Mouse (Mus musculus) heart, embryonic 10.5 days (tissue): ENCODE data around the gene Papln. TPM values are rescaled to one million over a fixed set of nuclear protein-coding genes. Genes with fewer than 3 reads are reported as not detected.

ENCODE experiments used
- DNase-seq: peaks from one replicate; pipeline ENCODE4 v3.0.0-alpha.2; 2017; ENCODE audit warnings: low spot score
- H3K27ac ChIP-seq: fragments of 300-500 bp; sonication (generic); 2 replicates; pipeline ENCODE4 v1.5.1; 2016; ENCODE audit warnings: mild to moderate bottlenecking
- H3K27me3 ChIP-seq: fragments of 300-500 bp; sonication (generic); 2 replicates; pipeline ENCODE4 v1.6.1; 2016; ENCODE audit warnings: mild to moderate bottlenecking; ENCODE audit not compliant: poor library complexity, insufficient read depth, severe bottlenecking
- H3K36me3 ChIP-seq: fragments of 300-500 bp; sonication (generic); 2 replicates; pipeline ENCODE4 v1.6.1; 2016; ENCODE audit warnings: mild to moderate bottlenecking, moderate library complexity
- H3K4me1 ChIP-seq: fragments of 300-500 bp; sonication (generic); 2 replicates; pipeline ENCODE4 v1.6.1; 2016; ENCODE audit warnings: mild to moderate bottlenecking
- H3K4me3 ChIP-seq: fragments of 300-500 bp; sonication (generic); 2 replicates; pipeline ENCODE4 v1.5.1; 2016; ENCODE audit warnings: mild to moderate bottlenecking, moderate library complexity
- H3K9me3 ChIP-seq: fragments of 300-500 bp; sonication (generic); 2 replicates; pipeline ENCODE4 v1.6.1; 2016; ENCODE audit warnings: mild to moderate bottlenecking, moderate library complexity
- WGBS: fragments of 180-500 bp; shearing (Covaris S2); methylation state at CpG from one replicate; pipeline ENCODE4 v1.1.7; 2016; 5-methylcytosine and 5-hydroxymethylcytosine counted together
- polyA plus RNA-seq: library from polyadenylated mRNA; unstranded; fragments of >200 nt; fragmentation: Nextera tagmentation; extraction: Ambion mirVana; gene quantifications from 2 replicates; pipeline ENCODE4 v1.2.1, GENCODE M21; 2016

Papln gene
- polyA plus RNA-seq, 1 experiment from 2014 or later = 0.38 TPM

DNA sequence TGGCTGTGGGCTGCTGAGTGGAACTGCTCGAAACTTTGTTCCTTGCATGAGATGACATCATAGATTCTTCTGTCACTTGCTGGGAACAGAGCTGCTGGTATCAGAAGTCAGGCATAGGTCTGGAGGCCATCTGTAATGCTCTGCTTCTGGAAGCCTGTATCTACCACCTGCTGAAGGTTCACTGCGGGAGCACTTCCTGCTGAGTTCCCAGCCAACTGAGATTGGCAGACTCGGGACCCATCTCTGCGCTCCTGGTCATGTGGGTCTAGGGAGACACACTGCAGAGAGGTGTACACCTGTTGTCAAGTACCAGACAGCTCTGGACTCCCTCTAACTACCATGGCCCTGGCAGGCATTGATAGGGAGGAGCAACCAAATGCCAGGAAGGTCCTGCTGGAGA lies 20.6 kb upstream of the Papln start:
- Histone ChIP-seq H3K27ac (no peak overlapping the region), H3K4me1 (peaks cover 14% of the 10 kb centered on the region; the same call in 1 of the 2 replicates), H3K9me3 (no peaks in the 10 kb centered on the region), H3K36me3 (0 out of 2 replicates have a peak, but pooled peaks cover 3% of the 10 kb centered on the region), H3K27me3 (no peaks in the 10 kb centered on the region), H3K4me3 (no peak overlapping the region)
- 56% methylated on average over 4 of the region's 4 CpGs for WGBS
- DNase-seq = no peak

DNA sequence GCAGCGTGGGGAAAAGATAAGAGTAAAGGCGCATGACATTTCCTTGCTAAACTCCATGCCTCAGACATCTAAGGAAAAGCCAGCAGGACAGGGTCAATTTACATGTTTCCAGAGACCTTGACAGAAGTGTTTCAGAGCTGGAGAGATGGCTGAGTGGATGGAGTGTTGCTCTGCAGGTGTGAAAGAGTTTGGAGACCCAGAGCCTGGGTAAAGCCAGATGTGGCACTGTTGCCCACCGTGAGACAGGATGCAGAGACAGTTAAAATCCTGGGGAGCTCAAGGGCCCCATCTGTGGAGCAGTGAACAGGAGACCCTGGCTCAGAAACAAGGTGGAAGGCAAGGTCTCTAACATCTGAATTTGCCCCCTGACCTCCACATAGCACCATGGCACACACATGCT lies 19.7 kb upstream of the Papln start:
- no peaks in the 10 kb centered on the region for H3K27me3 ChIP-seq
- WGBS = 61% methylated on average over 3 of the region's 3 CpGs
- H3K4me3 ChIP-seq = no peak overlapping the region
- no peak overlapping the region for H3K27ac ChIP-seq
- no peaks in the 10 kb centered on the region for H3K9me3 ChIP-seq
- DNase-seq = no peak
- peaks cover 13% of the 10 kb centered on the region; the same call in 1 of the 2 replicates for H3K4me1 ChIP-seq
- H3K36me3 ChIP-seq = no peaks in the 10 kb centered on the region

DNA sequence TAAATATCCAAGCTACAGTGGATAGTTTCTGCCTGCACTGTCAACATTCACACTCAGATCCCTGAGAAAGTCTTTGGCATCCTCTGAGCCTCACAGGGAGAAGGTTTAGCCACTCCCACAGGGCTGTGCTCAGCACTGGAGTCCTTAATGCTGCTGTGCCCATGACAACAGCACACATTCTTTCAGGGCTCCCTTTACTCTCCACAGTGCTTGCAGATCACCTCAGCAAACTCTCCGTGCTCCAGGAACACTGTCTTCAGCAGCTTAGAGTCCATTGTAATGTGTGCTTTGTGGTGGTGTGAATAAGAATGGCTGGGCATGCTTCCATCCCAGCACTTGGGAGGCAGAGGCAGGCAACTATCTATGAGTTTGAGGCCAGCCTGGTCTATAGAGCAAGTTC lies 14.2 kb upstream of the Papln start:
- Histone ChIP-seq H3K4me3 (no peak overlapping the region), H3K36me3 (no peaks in the 10 kb centered on the region), H3K27me3 (no peaks in the 10 kb centered on the region), H3K4me1 (peaks cover 7% of the 10 kb centered on the region), H3K27ac (no peak overlapping the region), H3K9me3 (no peaks in the 10 kb centered on the region)
- 67% methylated on average over 1 of the region's 1 CpGs for WGBS
- no peak for DNase-seq

DNA sequence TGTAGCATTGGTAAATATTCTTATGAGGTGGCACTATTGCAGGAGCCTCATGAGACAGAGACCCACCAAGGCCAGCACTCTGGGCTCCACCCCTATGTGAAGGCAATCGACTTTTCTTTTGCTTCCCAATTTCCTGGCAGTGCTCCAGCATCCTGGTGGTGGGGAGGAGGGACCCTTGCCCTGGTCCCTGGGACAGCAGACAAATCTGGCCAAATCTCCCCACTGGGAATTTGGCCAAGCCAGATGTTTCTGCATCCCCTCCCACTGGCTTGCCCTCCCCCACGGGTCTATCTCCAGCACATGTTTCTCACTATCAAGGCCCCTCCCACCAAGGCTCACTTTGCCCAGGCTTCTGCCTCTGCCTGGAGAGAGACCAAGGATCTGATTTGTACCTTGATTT lies 10.9 kb upstream of the Papln start:
- 31% methylated on average over 2 of the region's 2 CpGs for WGBS
- no peaks in the 10 kb centered on the region for H3K27me3 ChIP-seq
- no peak overlapping the region for H3K27ac ChIP-seq
- no peaks in the 10 kb centered on the region for H3K9me3 ChIP-seq
- no peaks in the 10 kb centered on the region for H3K36me3 ChIP-seq
- no peak overlapping the region for H3K4me3 ChIP-seq
- DNase-seq = no peak
- peaks cover 7% of the 10 kb centered on the region for H3K4me1 ChIP-seq

DNA sequence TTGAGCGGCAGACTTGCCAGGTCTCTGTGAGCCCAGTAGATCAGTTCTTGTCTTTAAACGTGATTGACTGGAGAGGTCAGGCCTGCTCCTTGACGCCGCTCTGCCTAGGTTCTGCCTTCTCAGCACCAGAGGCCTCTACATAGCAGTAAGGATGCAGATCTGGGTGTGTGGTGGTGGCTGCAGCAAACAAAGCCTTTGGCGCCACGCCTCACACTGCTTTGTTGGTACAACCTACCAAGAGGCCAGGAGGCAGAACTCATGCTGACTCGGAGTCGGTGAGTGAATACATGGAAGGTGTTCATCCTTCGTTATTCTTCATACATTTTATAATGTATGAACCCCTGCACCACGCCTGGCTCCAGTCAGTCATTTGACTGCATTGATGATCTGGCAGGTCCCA lies 4.7 kb upstream of the Papln start:
- Histone ChIP-seq H3K4me3 (no peak overlapping the region), H3K27ac (no peak overlapping the region), H3K9me3 (no peaks in the 10 kb centered on the region), H3K27me3 (peaks cover 8% of the 10 kb centered on the region; the same call in 1 of the 2 replicates), H3K36me3 (no peaks in the 10 kb centered on the region), H3K4me1 (peaks cover 20% of the 10 kb centered on the region)
- WGBS = 77% methylated on average over 10 of the region's 10 CpGs
- DNase-seq = no peak

DNA sequence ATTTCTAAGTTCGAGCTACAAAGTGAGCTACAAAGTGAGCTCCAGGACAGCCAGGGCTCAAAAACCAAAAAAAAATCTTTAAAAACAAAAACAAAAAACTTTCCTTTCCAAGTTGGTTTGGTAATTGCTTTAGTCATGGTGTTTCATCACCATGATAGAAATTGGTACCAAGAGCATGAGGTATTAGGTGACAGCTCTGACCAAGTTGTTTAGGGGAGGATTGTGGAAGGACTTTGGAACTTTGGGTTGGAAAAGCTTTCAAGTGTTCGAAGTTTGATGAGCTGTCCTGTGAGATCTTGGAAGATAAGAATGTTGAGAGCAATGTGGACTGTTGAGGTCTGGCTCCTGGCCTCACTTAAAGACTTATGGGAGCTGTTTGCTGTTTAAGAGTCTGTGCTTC lies 3.2 kb upstream of the Papln start:
- Histone ChIP-seq H3K4me1 (peaks cover 34% of the 10 kb centered on the region), H3K4me3 (no peak overlapping the region), H3K9me3 (no peaks in the 10 kb centered on the region), H3K27ac (no peak overlapping the region), H3K27me3 (peaks cover 12% of the 10 kb centered on the region; the same call in 1 of the 2 replicates), H3K36me3 (no peaks in the 10 kb centered on the region)
- DNase-seq = no peak
- 79% methylated on average over 2 of the region's 2 CpGs for WGBS

DNA sequence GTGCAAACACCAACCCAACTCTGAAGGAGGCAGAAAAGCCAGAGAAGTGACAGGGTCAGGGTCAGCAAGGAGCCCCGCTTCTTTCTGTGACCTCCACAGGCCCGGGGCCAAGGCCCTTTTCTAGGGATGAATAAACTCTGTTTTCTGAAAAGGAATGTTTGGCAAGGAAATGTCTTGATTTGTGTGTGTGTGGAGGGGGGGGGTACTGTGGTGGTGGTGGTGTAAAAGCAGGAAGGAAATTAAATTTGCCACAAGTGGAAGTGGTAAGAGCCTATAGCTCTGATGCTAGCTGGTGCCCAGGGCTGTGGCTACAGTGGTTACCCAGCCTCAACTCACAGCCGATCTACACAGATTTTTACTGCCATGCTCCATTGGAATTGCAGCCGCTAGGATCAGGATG lies 728 bp upstream of the Papln start:
- H3K27ac ChIP-seq = no peak overlapping the region
- H3K4me1 ChIP-seq = peaks cover 41% of the 10 kb centered on the region
- no peak for DNase-seq
- no peaks in the 10 kb centered on the region for H3K36me3 ChIP-seq
- no peaks in the 10 kb centered on the region for H3K9me3 ChIP-seq
- 42% methylated on average over 4 of the region's 4 CpGs for WGBS
- H3K4me3 ChIP-seq = no peak overlapping the region
- peaks cover 18% of the 10 kb centered on the region; the same call in 1 of the 2 replicates for H3K27me3 ChIP-seq

DNA sequence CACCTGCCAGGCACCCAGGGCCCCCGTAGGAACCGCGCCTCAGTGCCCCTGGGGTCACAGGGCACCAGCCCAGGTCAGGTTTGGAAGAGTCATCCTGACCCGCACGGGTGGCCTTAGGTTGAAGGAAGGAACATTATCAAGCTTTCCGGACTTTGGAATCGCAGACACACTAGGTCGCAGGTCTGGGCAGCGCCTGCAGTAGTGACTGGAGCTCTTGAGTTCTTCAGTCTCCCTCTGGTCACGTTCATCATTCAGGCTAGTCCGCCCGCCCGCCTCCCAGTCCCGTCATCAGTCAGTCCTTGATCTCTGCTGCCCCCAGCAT lies 571 bp downstream of the Papln start:
- DNase-seq = peak; percentile 73
- Histone ChIP-seq H3K4me3 (peak overlapping the region; percentile 58), H3K36me3 (no peaks in the 10 kb centered on the region), H3K9me3 (no peaks in the 10 kb centered on the region), H3K27ac (peak overlapping the region; percentile 75), H3K27me3 (peaks cover 22% of the 10 kb centered on the region; the same call in 1 of the 2 replicates), H3K4me1 (peaks cover 45% of the 10 kb centered on the region)
- 4% methylated on average over 14 of the region's 14 CpGs for WGBS

DNA sequence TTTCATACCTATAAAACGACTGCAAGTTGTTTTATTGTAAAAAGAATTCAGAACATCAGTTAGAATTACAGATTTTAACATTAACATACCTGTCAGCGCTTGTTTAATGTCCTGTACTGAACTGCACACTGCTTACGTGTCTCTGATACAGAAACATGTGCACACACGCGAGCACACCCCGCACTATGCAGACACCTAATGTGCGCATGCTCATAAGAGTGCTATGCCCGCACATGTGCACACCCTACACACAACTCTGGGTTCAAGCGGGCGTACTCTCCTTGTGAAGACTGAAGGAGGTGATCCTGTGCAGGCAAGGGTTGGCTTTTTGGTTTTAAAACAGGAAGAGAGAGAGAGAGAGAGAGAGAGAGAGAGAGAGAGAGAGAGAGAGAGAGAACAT lies 1.1 kb downstream of the Papln start:
- H3K27ac ChIP-seq = no peak overlapping the region
- no peak for DNase-seq
- no peaks in the 10 kb centered on the region for H3K36me3 ChIP-seq
- WGBS = 76% methylated on average over 10 of the region's 10 CpGs
- peaks cover 22% of the 10 kb centered on the region; the same call in 1 of the 2 replicates for H3K27me3 ChIP-seq
- peaks cover 50% of the 10 kb centered on the region for H3K4me1 ChIP-seq
- H3K9me3 ChIP-seq = no peaks in the 10 kb centered on the region
- H3K4me3 ChIP-seq = peak overlapping the region; percentile 58

DNA sequence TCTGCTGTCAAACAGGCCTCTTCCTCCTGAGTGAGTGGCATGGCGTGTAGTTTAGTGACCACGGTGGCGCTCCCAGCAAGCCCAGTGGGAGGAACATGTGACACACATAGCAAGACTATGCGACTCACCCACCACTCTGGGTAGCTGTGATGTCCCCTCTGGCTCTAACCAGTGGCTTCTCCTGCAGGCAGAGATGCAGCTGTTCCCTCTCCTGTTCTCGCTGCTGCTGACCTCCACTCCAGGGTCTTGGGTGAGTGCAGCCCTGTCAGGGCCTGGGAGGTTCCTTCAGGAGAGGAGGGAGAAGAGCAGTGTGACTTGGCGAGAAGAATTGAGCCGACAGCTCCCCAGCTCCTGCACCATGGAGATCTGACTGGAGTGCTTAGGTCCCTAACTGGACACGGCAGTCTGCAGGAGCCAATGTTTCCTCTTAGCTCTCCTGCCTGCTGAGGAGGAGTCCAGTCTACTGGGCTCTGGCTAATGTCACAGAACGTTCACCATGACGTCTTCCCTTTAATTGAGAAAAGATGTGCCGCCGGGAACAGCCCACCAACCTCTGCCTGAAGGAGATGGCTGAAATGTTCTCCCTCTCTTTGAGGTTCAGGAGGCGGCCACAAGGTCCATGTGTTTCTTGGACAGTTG lies 2.6 kb downstream of the Papln start:
- WGBS = 61% methylated on average over 13 of the region's 13 CpGs
- no peaks in the 10 kb centered on the region for H3K9me3 ChIP-seq
- H3K36me3 ChIP-seq = no peaks in the 10 kb centered on the region
- H3K27me3 ChIP-seq = peaks cover 35% of the 10 kb centered on the region; the same call in 1 of the 2 replicates
- no peak for DNase-seq
- H3K4me1 ChIP-seq = peaks cover 63% of the 10 kb centered on the region
- H3K4me3 ChIP-seq = no peak overlapping the region
- H3K27ac ChIP-seq = 0 out of 2 replicates have a peak overlapping the region, but pooled peaks have one; percentile 42

DNA sequence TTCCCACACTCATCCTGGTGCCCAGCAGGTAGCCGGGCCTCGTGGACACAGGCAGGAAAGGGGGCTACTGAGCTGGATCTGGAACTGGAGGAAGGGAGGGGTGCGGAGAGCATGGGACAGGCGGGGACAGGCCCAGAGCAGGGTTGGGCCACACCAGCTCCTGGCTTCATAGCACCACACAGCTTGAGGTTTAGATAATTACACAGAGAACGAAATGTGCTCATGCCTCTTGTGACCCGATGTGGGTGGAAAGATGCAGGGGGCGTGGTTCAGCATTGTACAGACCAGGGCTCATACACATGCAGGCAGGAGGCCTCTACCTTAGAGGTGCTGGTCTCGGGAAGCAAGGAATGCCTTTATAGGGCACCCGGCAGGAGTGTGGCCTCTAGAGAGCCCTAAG lies 4.4 kb downstream of the Papln start:
- WGBS = 68% methylated on average over 9 of the region's 9 CpGs
- no peak for DNase-seq
- Histone ChIP-seq H3K36me3 (no peaks in the 10 kb centered on the region), H3K4me1 (peaks cover 57% of the 10 kb centered on the region), H3K9me3 (no peaks in the 10 kb centered on the region), H3K27me3 (peaks cover 38% of the 10 kb centered on the region), H3K27ac (0 out of 2 replicates have a peak overlapping the region, but pooled peaks have one; percentile 25), H3K4me3 (no peak overlapping the region)

DNA sequence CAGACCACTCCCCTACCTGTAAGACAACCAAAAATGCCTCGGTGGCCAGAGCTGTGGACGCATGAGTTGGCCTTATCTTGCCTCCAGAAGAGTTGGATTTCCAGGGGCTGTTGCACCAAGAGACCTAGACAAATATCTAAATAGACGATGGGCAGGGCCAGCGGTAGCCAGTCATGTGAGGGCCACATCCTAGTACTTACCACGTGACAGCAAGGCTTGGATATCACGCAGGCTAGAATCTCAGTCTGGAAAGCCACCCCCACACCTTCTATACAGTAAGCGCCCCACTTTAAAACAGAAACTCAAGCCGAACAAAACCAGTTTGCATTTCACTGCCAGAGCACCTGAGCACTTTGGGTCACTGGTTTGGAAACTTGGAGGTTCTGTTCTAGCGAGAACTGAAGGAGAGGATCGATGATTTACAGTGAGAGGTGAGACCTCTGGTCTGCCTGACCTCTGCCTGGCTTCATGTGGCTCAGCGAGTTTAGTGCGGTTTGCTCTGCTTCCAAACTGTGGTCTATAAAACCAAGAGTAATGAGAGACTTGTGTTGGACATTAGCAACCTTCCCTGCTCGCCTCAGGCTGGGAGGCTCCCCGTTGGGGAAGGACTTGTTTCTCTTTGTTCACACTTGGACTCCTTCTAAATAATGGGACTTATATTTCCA lies 4.9 kb downstream of the Papln start:
- H3K4me3 ChIP-seq = no peak overlapping the region
- peaks cover 39% of the 10 kb centered on the region for H3K27me3 ChIP-seq
- H3K9me3 ChIP-seq = no peaks in the 10 kb centered on the region
- H3K36me3 ChIP-seq = no peaks in the 10 kb centered on the region
- 76% methylated on average over 14 of the region's 14 CpGs for WGBS
- peaks cover 52% of the 10 kb centered on the region for H3K4me1 ChIP-seq
- H3K27ac ChIP-seq = no peak overlapping the region
- DNase-seq = no peak

DNA sequence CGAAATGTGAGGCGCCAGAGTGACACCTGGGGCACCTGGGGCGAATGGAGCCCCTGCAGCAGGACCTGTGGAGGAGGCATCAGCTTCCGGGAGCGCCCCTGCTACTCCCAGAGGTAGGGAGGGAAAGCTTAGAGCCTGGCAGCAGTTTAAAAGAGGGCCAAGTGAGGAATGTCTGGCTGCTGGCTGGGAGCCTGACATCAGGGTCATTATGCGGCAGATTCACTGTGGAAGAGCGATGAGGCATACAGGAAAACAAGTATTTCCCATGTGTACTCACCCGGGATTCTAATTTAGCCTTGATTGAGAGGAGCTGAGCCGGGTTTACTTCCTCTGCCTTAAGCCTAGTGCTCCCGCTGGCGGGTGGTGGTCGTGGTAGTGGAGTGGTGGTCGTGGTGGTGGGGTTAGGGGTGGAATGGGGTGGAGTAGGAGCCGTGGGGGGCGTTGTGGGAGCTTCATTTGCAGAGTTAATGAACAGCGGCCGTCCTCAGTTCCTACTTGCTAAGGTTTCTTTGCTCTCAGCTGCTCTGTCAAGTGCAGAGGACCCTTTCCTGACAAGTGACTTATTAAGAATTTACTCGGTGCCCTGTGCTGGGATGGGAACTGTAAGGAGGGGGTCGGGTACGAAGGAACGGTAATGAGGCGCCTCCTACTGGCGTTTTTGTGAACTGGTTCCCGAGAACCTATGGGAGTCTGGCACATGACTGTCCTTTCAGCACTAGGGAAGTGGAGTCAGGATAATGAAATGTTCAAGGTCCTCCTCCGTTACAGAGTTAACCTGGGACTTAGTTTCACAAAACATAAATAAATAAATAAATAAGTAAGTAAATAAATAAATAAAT lies 7.2 kb downstream of the Papln start:
- peaks cover 55% of the 10 kb centered on the region for H3K27me3 ChIP-seq
- no peaks in the 10 kb centered on the region for H3K36me3 ChIP-seq
- 5% methylated on average over 25 of the region's 25 CpGs for WGBS
- peak overlapping the region; percentile 50 for H3K4me3 ChIP-seq
- H3K9me3 ChIP-seq = no peaks in the 10 kb centered on the region
- peaks cover 34% of the 10 kb centered on the region for H3K4me1 ChIP-seq
- DNase-seq = peak; percentile 88
- no peak overlapping the region for H3K27ac ChIP-seq
